Mouse (Mus musculus) stomach, postnatal 0 days (tissue): Measurements from ENCODE around the gene Trabd2b.

Experiments
- CTCF ChIP-seq: IDR thresholded peaks from 2 replicates; pipeline ENCODE4 v1.5.1; 2016; ENCODE audit warnings: antibody characterized with exemption, low read depth, mild to moderate bottlenecking, moderate library complexity
- EP300 ChIP-seq: optimal IDR thresholded peaks from 2 replicates; pipeline ENCODE3; 2016; ENCODE audit warnings: antibody characterized with exemption

DNA sequence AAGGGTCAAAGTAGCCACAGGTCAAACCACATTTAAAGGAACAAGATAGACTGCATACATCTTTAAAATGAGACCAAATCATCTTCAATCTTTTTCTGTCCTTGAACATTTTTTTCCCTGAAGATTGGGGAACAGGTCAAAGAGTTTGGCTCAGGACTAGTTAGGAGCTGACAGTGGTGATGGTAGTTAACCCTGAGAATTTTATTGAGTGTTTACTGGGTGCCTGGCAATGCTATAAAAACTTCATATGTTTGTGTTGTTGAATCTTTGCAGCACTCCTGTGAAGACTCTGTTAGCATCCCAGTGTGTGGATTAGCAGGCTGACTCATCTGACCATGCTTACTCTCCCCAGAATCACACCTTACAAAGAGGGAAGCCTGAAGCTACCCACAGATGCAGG, 238.8 kb downstream of the Trabd2b start:
- no peak for TF ChIP-seq CTCF
- TF ChIP-seq EP300 = no peak
